Mouse (Mus musculus) urinary bladder, postnatal 36 days (tissue): Measurements from ENCODE around the gene Xbp1.
"Not testable (repeated sequence)": the region's sequence is repeated elsewhere in the genome, so short reads cannot be mapped to it uniquely, and the experiment has no call there.

ENCODE experiments used
- DNase-seq, 2 experiments: peaks; one replicate each; pipeline ENCODE4 v3.0.0; 2022; ENCODE audit warnings: low spot score in 2 of 2, mixed read lengths in 1 of 2

The Xbp1 gene

DNA sequence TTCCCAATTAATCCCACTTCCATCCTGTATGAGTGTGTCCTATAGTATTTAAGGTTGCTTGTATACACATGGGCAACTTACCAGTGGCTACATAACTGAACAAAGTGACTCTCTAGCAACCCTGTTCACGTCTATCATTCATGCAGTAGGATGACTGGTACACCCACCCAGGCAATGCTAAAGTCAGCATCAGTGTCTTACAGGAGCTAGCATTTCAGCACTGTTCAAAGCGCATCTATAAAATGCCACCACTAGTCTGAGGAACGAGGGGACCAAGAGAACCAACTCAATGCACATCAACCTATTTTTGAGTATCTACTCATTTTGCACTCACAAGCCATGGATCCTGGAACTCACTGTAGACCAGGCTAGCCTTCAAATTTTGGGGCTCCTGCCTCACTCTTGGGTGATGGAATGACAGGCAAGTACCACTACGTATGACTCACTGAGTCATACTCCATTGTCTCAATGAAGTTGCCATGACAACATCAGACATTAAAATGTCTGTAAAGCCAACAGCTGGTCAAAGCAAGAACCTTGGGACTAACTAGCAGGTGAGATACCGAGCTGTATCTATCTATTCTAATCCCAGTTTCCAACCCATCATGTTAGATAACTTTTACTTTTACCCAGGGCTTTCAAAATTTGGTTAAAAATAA is 7.5 kb downstream of the Xbp1 start:
- no peak for DNase-seq

DNA sequence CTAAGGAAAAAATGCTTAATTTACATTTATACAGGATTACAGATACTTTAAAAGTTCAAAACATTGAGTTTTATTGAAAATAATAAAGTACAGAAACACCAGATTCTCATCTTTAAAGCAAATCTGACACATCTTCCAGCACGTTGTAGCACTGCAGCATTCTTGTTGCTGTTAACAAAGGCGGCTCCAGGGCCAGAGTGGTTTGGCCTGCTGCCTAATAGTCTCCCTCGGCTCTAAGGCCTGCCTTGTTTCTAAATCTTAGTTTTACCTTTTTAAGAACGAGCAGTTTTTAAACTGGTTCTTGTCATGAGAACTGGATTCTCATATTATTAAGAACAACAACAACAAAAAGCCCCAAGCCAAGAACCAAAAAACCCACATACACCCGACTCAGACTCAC is 8.4 kb downstream of the Xbp1 start:
- DNase-seq: no peak

DNA sequence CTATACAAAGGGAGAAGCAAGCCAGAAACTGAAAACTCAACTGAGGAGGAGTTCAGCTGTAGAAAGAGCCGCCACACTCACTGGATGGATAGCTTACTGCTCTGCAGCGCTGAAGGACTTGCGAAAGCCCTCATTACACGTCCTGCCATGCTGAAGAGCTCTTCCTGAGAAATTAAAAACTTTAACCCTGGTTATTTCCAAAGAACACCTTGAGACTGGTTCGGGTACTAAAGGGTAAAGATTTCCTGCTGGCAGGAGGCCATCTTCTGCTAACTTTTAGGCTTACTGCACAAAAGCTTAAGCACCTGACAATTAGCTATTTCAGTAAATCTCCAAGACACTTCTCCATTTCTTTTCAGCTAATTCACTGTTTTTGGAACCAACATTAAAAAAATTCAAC is 9.7 kb downstream of the Xbp1 start:
- no peak for DNase-seq

DNA sequence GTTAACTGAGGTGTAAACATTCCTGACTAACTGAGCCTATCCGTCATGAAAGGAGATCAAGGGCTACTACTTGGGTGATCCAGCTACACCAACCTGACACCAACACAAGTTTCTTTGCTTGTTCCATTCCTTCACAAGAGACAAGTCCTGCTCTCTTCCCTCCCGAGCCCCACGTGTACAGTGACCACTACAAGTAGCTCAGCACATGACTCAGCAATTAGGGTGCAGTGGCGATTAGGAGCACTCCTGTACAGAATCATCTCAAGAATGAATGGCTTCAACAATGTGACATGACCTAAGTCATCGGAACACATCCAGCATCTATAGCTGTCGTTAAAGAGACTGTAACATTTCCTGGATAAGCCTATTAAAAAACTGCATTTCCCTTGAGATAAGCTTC is 10.3 kb downstream of the Xbp1 start:
- DNase-seq: no peak

- no peak for DNase-seq
Observed at GRCm38 (mm10) chr11:5533108-5533507, 12.6 kb downstream of the Xbp1 start.

DNA sequence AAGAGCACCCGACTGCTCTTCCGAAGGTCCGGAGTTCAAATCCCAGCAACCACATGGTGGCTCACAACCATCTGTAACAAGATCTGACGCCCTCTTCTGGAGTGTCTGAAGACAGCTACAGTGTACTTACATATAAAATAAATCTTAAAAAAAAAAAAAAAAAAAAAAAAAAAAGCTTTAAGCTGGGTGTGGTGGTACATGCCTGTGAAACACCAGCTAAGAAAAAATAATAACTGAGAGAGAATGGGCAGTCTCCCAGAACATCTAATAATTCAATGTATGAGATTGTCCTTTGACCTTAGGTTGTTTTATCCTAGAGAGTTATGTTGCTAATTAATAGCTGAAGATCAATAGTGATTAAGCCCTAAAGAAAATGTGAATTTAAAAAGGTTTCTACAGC is 17.0 kb downstream of the Xbp1 start:
- not testable (repeated sequence) for DNase-seq

DNA sequence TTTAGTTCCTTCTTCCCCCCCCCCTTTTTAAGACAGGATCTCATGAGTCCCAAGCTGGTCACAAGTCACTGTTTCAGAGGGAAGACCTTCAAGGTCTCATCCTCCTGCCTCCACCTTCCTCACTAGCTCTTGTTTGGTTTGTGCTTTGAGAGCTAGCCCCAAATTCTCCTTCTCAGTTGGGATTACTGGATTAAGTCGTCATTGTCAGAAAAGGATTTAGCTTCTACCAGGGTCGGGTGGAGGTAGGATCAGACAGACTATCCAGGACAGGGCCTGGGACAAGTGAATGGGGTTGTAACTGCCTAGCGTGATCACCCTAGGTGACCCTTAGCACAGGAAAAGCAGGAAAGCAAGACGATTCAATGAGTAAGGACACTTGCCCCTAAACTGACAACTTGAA is 19.9 kb downstream of the Xbp1 start:
- DNase-seq: no peak

DNA sequence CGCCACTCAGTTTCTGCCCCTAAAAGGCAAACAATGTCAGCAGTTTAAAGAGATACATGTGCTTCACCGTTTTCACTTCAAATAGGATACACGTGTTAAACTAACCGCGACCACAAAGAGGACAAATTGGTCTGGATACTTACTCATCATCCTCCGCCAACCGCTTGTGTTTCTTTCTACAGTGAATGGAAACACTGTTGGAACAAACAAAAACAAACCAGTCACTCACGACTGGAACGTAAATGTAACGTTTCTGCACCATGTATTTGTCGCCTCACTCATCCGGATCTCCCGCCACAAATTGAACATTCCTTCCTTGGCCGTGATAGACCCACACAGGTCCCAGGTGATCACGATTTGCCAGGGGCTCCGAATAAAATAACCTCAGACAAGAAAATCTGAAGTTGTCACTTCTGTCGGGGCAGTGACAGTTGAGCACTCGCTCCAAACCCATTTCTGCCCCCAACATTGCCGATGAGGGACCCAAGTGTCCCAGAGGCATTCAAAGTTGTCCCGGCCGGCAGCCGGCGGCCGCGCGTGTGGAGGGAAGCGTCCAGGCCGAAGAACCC is 20.9 kb downstream of the Xbp1 start:
- DNase-seq: no peak

DNA sequence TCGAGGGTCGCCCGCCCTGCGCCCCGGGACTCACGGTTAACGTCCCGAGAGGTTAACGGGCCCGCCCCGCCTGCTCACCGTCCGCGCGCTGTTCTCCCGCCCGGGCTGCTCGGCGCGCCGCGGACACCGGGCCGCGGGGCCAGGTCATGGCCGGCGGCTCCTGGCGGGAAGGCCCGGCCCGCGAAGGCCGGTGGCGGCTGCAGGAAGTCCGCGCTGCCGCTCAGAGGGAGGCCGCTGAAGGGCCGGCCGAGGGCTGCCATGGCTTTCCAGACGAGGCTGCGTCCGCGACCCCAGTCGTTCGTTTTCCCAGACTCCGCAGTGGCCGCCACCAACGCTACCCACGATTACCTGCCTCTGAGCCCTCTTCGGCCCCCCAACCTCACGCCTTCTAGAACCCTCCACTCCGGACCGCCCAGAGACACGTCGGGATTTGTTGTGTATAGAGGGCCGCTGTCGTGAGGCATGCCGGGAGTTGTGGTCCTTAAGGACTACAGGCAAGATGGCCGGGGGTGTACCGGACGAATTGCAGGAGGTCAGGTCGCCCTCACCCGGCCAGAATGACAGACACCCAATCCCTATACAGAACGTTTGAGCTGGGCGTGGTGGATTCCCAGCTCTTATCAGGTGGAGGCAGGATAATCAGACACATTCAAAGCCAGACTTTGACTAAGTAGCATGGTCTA is 21.5 kb downstream of the Xbp1 start, which contains the start of gene Ccdc117:
Gene Ccdc117 (minus strand): TSS at position 389 of the 683 bp plus-strand sequence.
- peak; percentile 84 to 92 for DNase-seq

- DNase-seq: no peak
Observed at GRCm38 (mm10) chr11:5542482-5543185, 22.2 kb downstream of the Xbp1 start.

DNA sequence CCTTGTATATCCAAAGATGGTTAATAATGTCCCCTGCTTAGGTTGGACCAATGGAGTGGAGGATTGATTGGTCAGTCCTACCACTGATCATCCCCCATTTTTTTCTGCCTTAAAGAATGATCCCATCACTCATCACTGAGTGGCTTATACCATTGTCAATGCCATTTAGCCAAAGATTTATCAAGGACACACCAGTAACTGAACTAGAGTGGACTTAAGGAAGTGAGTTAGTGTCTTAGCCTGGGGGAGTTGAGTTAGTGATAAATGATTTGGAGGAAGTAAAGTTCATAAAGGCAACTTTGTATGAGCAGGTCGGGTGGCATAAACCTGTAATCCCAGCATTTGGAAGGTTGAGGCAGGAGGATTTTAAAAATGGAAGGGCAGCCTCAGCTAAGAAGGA is 22.8 kb downstream of the Xbp1 start:
- DNase-seq: no peak

GRCm38 (mm10) chr11:5544709-5545108 is 24.2 kb downstream of the Xbp1 start:
- DNase-seq: not testable (repeated sequence)

- no peak for DNase-seq
Observed at GRCm38 (mm10) chr11:5545457-5545856, 25.0 kb downstream of the Xbp1 start.

DNA sequence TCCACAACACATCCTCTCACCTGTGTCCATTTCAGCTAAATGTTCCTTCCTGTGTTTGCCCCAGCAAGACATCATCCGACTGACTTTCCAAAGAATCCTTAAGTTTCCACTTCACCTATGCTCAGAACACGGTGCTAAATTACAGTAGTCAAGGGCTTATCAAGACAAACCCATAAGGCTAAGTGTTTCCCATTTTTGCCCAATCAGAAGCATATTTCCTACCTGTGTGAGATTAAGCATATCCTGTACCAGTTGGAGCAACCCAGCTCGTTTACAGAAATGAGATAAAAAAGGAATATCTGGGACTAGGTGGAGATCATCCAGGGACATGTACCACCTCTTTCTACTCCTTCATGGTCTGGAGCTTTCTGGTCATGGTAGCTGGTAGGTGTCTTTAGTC is 26.2 kb downstream of the Xbp1 start:
- no peak for DNase-seq

DNA sequence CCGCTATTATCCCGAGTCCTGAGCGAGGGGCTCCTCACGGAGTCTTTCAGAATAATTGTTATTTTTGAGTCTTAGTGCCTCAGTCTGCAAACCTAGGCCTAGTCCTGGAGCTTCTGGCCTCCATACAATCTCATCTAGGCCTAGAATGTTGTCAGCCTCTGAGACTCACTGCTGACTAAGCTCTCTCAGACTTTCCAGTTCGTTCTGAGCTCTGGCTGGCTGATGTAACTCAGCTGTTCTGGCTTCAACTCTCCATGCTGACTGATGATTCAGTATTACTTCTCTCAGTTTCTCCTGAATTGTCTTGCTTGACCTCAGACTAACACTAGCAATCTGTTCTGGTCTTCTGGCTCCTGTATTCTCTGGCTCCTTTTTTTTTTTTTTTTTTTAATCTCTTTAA is 31.0 kb downstream of the Xbp1 start:
- DNase-seq: no peak

- no peak for DNase-seq
Observed at GRCm38 (mm10) chr11:5551931-5552330, 31.5 kb downstream of the Xbp1 start.

DNA sequence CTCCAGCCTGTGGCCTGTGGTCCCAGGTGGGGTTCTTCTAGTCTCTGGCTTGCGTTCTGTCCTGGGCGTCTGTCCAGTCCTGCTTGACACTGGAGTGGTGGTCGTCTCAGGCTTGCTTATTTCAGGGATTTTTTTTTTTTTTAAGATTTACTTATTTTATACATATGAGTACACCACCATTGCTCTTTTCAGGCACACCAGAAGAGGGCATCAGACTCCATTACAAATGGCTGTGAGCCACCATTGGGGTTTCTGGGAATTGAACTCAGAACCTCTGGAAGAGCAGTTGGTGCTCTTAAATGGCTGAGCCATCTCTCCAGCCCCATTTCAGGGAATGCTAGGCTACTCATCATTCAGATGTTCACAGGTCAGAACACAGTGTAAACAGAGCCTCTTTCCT is 39.8 kb downstream of the Xbp1 start:
- no peak for DNase-seq

- no peak for DNase-seq
Observed at GRCm38 (mm10) chr11:5562625-5563268, 42.3 kb downstream of the Xbp1 start.

GRCm38 (mm10) chr11:5563898-5564297 is 43.4 kb downstream of the Xbp1 start:
- DNase-seq: no peak

GRCm38 (mm10) chr11:5565596-5565995 is 45.1 kb downstream of the Xbp1 start:
- DNase-seq: no peak

DNA sequence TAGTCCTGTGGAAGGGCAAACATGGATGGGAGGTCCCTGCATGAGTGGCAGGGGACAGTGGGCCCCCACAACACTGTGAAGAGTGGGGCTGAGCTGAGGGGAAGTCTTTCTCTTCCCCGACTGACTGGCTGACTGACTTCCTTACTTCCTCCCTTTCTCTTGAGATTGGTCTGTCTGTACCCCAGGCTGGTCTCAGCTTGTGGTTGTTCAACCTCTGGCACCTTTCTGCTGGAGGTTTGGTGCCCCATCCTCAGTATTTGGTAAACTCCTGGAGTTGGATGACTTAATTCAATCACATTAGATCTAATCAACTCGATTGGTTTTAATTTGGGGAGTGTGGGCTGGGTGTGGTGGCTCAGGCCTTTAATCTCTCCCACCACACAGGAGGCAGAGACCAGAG is 46.0 kb downstream of the Xbp1 start:
- no peak for DNase-seq

- no peak for DNase-seq
Observed at GRCm38 (mm10) chr11:5567654-5568053, 47.2 kb downstream of the Xbp1 start.
